Mouse (Mus musculus) forebrain, embryonic 14.5 days (tissue): Measurements from ENCODE around the gene Acp5. TPM values are rescaled to one million over a fixed set of nuclear protein-coding genes. Genes with fewer than 3 reads are reported as not detected.

ENCODE experiments used
- microRNA-seq: library from miRNA; unstranded; fragments of <30 nt; microRNA quantifications from one replicate; pipeline ENCODE4, GENCODE M21; 2016
- polyA plus RNA-seq: library from polyadenylated mRNA; unstranded; fragments of >200 nt; fragmentation: Nextera tagmentation; extraction: Ambion mirVana; gene quantifications from 2 replicates; pipeline ENCODE4 v1.2.1, GENCODE M21; 2014

The Acp5 gene
- polyA plus RNA-seq, 1 experiment from 2014 or later, result 0.38 TPM

Small RNA genes within 50 kb of the gene (microRNA-seq; reads per million reads assigned to microRNA genes)
- 0.40 reads per million for gene Mir7084

Other genes starting within 250 kb of the Acp5 start
- 23.0 and 24.6 TPM in 2 replicates for gene Rab3d, start 217.5 kb downstream of the Acp5 start, polyA plus RNA-seq
- gene Ccdc159, start 208.2 kb downstream of the Acp5 start, polyA plus RNA-seq, result 3.5 and 5.3 TPM in 2 replicates
- gene Tmem205, start 208.2 kb downstream of the Acp5 start, polyA plus RNA-seq, result 49.3 and 66.0 TPM in 2 replicates
- 47.3 and 66.7 TPM in 2 replicates for gene Plppr2, start 198.7 kb downstream of the Acp5 start, polyA plus RNA-seq
- 19.8 and 23.6 TPM in 2 replicates for gene Swsap1, start 180.0 kb downstream of the Acp5 start, polyA plus RNA-seq
- 1.3 and 2.2 TPM in 2 replicates for gene Epor, start 172.2 kb downstream of the Acp5 start, polyA plus RNA-seq
- 1.3 TPM in 2 replicates for gene Rgl3, start 146.3 kb downstream of the Acp5 start, polyA plus RNA-seq
- 4.5 and 4.8 TPM in 2 replicates for gene Ccdc151, start 133.1 kb downstream of the Acp5 start, polyA plus RNA-seq
- gene Prkcsh, start 132.9 kb downstream of the Acp5 start, polyA plus RNA-seq, result 57.1 and 67.9 TPM in 2 replicates
- 88.1 and 107 TPM in 2 replicates for gene Elavl3, start 83.7 kb downstream of the Acp5 start, polyA plus RNA-seq
- not detected in 2 replicates for gene Gm49318, start 64.5 kb downstream of the Acp5 start, polyA plus RNA-seq
- gene Zfp653, start 64.3 kb downstream of the Acp5 start, polyA plus RNA-seq, result 11.3 and 13.4 TPM in 2 replicates
- 47.2 and 56.2 TPM in 2 replicates for gene Ecsit, start 50.3 kb downstream of the Acp5 start, polyA plus RNA-seq
- gene Cnn1, start 36.5 kb downstream of the Acp5 start, polyA plus RNA-seq, result 0.19 and 0.72 TPM in 2 replicates
- 213 and 240 TPM in 2 replicates for gene Elof1, start 18.5 kb downstream of the Acp5 start, polyA plus RNA-seq
- 93.5 and 109 TPM in 2 replicates for gene Pigyl, start 21.1 kb upstream of the Acp5 start, polyA plus RNA-seq
- gene Zfp872, start 52.4 kb upstream of the Acp5 start, polyA plus RNA-seq, result 0.13 and 0.26 TPM in 2 replicates
- gene Zfp809, start 90.0 kb upstream of the Acp5 start, polyA plus RNA-seq, result 8.9 and 12.9 TPM in 2 replicates
- 14.0 and 15.3 TPM in 2 replicates for gene Zfp599, start 124.2 kb upstream of the Acp5 start, polyA plus RNA-seq
- gene Zfp810, start 171.9 kb upstream of the Acp5 start, polyA plus RNA-seq, result 24.8 and 30.4 TPM in 2 replicates